Mouse (Mus musculus) limb, embryonic 14.5 days (tissue): ENCODE measurements at regions not wholly inside any gene's neighbourhood (a gene's known extent, or its start where the extent isn't known, plus 50 kb on each side); places are given as distances from the start of the nearest gene placed in this dataset.

Experiments
- ATAC-seq: fragments of 200-750 bp; cut with Nextera tagmentation; 2 replicates; pipeline ENCODE4 v1.8.0; 2017; ENCODE audit warnings: low read depth, moderate number of reproducible peaks, moderate TSS enrichment; ENCODE audit not compliant: low FRiP score
- DNase-seq: peaks from one replicate; pipeline ENCODE4 v3.0.0-alpha.2; 2015; ENCODE audit warnings: low spot score
- H3K27ac ChIP-seq: fragments of 300-500 bp; sonication (generic); replicated peaks from 2 replicates; pipeline ENCODE4 v1.5.1; 2014; ENCODE audit warnings: low read depth, mild to moderate bottlenecking, low read length, moderate library complexity, mixed read lengths
- H3K27me3 ChIP-seq: fragments of 300-500 bp; sonication (generic); 2 replicates; pipeline ENCODE4 v1.6.1; 2014; ENCODE audit warnings: low read length, mixed read lengths; ENCODE audit not compliant: control insufficient read depth, insufficient read depth
- H3K36me3 ChIP-seq: fragments of 300-500 bp; sonication (generic); 2 replicates; pipeline ENCODE4 v1.6.1; 2014; ENCODE audit warnings: mild to moderate bottlenecking, low read length, moderate library complexity, mixed read lengths; ENCODE audit not compliant: control insufficient read depth, insufficient read depth
- H3K4me1 ChIP-seq: fragments of 300-500 bp; sonication (generic); 2 replicates; pipeline ENCODE4 v1.6.1; 2014; ENCODE audit warnings: antibody characterized with exemption, low read length, mixed read lengths; ENCODE audit not compliant: control insufficient read depth, insufficient read depth
- H3K4me2 ChIP-seq: fragments of 300-500 bp; sonication (generic); replicated peaks from 2 replicates; pipeline ENCODE4 v1.6.1; 2014; ENCODE audit warnings: low read depth, mild to moderate bottlenecking, low read length, moderate library complexity; ENCODE audit not compliant: severe bottlenecking
- H3K4me3 ChIP-seq: fragments of 300-500 bp; sonication (generic); replicated peaks from 2 replicates; pipeline ENCODE4 v1.5.1; 2014; ENCODE audit warnings: low read length
- H3K9ac ChIP-seq: fragments of 300-500 bp; sonication (generic); 2 replicates; pipeline ENCODE4 v1.6.1; 2014; ENCODE audit warnings: mild to moderate bottlenecking, low read depth, low read length, moderate library complexity; ENCODE audit not compliant: severe bottlenecking
- H3K9me3 ChIP-seq: fragments of 300-500 bp; sonication (generic); 2 replicates; pipeline ENCODE4 v1.6.1; 2016; ENCODE audit warnings: low read length; ENCODE audit not compliant: control insufficient read depth
- POLR2A ChIP-seq: fragments of 200-500 bp; IDR thresholded peaks from 2 replicates; pipeline ENCODE4 v1.8.0; 2012; ENCODE audit warnings: inconsistent platforms, mild to moderate bottlenecking, moderate library complexity, borderline replicate concordance; ENCODE audit not compliant: insufficient read depth, insufficient read length; ENCODE audit errors: extremely low read depth
- WGBS: fragments of 180-500 bp; shearing (Covaris S2); extraction: QIAGEN DNeasy Blood & Tissue Kit; methylation state at CpG from one replicate; pipeline ENCODE4 v1.1.7; 2014; 5-methylcytosine and 5-hydroxymethylcytosine counted together

GRCm38 (mm10) chr3:143759337-143759736 is 445.7 kb downstream of the Lmo4 start:
- Histone ChIP-seq H3K4me2 (no peak overlapping the region), H3K4me1 (no peaks in the 10 kb centered on the region), H3K4me3 (no peak overlapping the region), H3K27me3 (no peaks in the 10 kb centered on the region), H3K9me3 (no peaks in the 10 kb centered on the region), H3K9ac (no peak overlapping the region), H3K27ac (no peak overlapping the region), H3K36me3 (no peaks in the 10 kb centered on the region)
- DNase-seq = no peak
- no peak for ATAC-seq
- no peak for TF ChIP-seq POLR2A
- 85% methylated on average over 1 of the region's 1 CpGs for WGBS

DNA sequence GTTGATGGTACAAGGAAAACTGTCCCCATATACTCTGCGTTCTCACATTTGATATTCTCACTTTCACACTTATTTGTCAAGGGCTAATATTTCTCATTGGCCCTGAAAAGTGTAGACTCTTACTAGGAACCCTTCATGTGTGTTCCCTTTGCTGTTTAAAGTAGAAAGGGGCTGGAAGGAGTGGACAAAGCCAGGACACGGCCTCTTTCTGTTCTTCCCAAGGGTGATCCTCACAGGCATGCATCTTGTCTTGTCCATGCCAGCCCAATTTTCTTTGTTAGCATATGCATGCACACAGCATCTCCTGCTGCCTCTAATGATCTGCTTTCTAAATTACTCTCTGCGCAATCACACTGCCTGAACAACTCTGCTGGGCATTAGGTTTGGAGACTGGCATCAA is 451.8 kb downstream of the Lmo4 start:
- ATAC-seq = no peak
- Histone ChIP-seq H3K4me3 (no peak overlapping the region), H3K4me2 (no peak overlapping the region), H3K27me3 (no peaks in the 10 kb centered on the region), H3K27ac (no peak overlapping the region), H3K4me1 (no peaks in the 10 kb centered on the region), H3K9ac (no peak overlapping the region), H3K36me3 (no peaks in the 10 kb centered on the region), H3K9me3 (no peaks in the 10 kb centered on the region)
- no peak for DNase-seq
- no peak for TF ChIP-seq POLR2A
- WGBS = 92% methylated on average over 3 of the region's 3 CpGs

GRCm38 (mm10) chr3:143752660-143753059 is 452.4 kb downstream of the Lmo4 start:
- TF ChIP-seq POLR2A = no peak
- Histone ChIP-seq H3K27ac (no peak overlapping the region), H3K9me3 (no peaks in the 10 kb centered on the region), H3K4me2 (no peak overlapping the region), H3K4me3 (no peak overlapping the region), H3K36me3 (no peaks in the 10 kb centered on the region), H3K27me3 (no peaks in the 10 kb centered on the region), H3K9ac (no peak overlapping the region), H3K4me1 (no peaks in the 10 kb centered on the region)
- DNase-seq (no peak), ATAC-seq (no peak)
- 75% methylated on average over 1 of the region's 1 CpGs for WGBS

GRCm38 (mm10) chr3:143750128-143750527 is 454.9 kb downstream of the Lmo4 start:
- Histone ChIP-seq H3K36me3 (no peaks in the 10 kb centered on the region), H3K27me3 (no peaks in the 10 kb centered on the region), H3K4me3 (no peak overlapping the region), H3K4me2 (no peak overlapping the region), H3K9me3 (no peaks in the 10 kb centered on the region), H3K27ac (no peak overlapping the region), H3K4me1 (no peaks in the 10 kb centered on the region), H3K9ac (no peak overlapping the region)
- WGBS = 50% methylated on average over 4 of the region's 4 CpGs
- TF ChIP-seq POLR2A = no peak
- no peak for DNase-seq
- ATAC-seq = no peak

DNA sequence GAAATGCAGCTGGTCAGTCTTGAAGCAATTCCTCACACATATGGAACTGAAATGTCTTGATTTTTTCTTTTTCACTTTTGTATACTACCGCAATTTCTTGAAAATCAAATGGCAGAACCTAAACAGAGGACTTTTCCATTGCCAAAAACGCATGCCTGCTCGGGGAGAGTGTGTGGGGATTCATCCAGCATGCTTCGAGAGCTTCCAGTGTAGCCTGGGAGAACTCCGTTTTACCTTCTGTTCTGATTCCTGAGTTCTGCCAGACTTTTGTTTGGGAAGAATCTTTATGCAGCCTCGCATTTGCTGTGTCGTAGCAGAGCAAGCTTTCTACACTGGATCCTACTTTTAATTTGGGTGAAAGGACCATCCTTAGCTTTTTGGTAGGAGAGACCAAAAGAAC is 461.4 kb downstream of the Lmo4 start:
- no peak for DNase-seq
- ATAC-seq = no peak
- H3K9me3 ChIP-seq = no peaks in the 10 kb centered on the region
- no peak overlapping the region for H3K9ac ChIP-seq
- H3K27ac ChIP-seq = no peak overlapping the region
- H3K4me3 ChIP-seq = no peak overlapping the region
- no peak for TF ChIP-seq POLR2A
- 54% methylated on average over 7 of the region's 7 CpGs for WGBS
- no peaks in the 10 kb centered on the region for H3K36me3 ChIP-seq
- H3K4me1 ChIP-seq = peaks cover under 1% of the 10 kb centered on the region; the same call in 1 of the 2 replicates
- H3K4me2 ChIP-seq = peak overlapping the region; percentile 35
- H3K27me3 ChIP-seq = no peaks in the 10 kb centered on the region

- DNase-seq = peak; percentile 49
- no peaks in the 10 kb centered on the region for H3K27me3 ChIP-seq
- no peak overlapping the region for H3K4me3 ChIP-seq
- H3K36me3 ChIP-seq = no peaks in the 10 kb centered on the region
- H3K4me2 ChIP-seq = peak overlapping the region; percentile 35
- no peak; the same call in 1 of the 2 replicates for ATAC-seq
- H3K9me3 ChIP-seq = no peaks in the 10 kb centered on the region
- H3K9ac ChIP-seq = no peak overlapping the region
- TF ChIP-seq POLR2A = no peak
- peaks cover 3% of the 10 kb centered on the region; the same call in 1 of the 2 replicates for H3K4me1 ChIP-seq
- WGBS = 31% methylated on average over 17 of the region's 17 CpGs
- H3K27ac ChIP-seq = no peak overlapping the region
Observed at GRCm38 (mm10) chr3:143742786-143743571, 462.0 kb downstream of the Lmo4 start.
